Mouse (Mus musculus): ENCODE measurements at regions not wholly inside any gene's neighbourhood (a gene's known extent, or its start where the extent isn't known, plus 50 kb on each side); places are given as distances from the start of the nearest gene placed in this dataset.
"Not testable (repeated sequence)": the region's sequence is repeated elsewhere in the genome, so short reads cannot be mapped to it uniquely, and the experiment has no call there.

DNA sequence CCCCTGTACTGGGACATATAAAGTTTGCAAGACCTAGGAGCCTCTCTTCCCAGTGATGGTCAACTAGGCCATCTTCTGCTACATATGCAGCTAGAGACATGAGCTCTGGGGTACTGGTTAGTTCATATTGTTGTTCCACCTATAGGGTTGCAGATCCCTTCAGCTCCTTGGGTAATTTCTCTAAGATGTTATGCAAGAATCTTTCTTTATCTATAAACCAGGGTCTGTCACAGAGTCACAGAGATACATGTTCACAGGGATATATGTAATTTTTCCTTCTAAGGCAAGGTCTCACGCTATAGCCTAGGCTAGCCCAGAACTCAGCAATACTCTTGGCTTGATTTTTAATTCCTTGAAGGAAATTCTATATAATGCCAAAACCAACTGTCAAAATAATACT, 56.9 kb downstream of the Zfp36l1 start:
- H3K27ac ChIP-seq (replicated peaks); H3K4me3 ChIP-seq; H3K9me3 ChIP-seq; H3K27me3 ChIP-seq; ATAC-seq (replicated peaks); H3K4me1 ChIP-seq; H3K36me3 ChIP-seq; H3K9ac ChIP-seq (replicated peaks); H3K4me2 ChIP-seq (replicated peaks): not testable (repeated sequence)
- 100% methylated on average over 1 of the region's 1 CpGs for WGBS

DNA sequence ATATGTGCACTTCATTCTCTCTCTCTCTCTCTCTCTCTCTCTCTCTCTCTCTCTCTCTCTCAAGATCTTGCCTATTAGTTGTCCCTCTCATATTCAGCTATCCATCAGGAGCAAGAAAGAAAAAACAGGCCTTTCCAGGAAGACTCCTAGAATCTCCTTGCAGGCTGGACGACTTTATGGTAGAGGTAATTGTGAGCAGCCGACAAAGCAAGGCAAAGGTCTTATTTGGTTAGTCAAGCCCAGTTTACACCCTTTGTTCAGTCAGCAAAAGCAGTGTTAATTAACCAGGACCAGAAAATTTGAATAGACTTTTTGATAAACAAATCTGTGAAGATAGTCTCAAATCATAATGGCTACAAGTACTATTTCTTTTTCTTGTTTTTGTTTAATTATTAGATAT, 57.4 kb downstream of the Zfp36l1 start:
- WGBS, result 21% methylated on average over 2 of the region's 2 CpGs
- H3K4me2 ChIP-seq (replicated peaks), result no peak overlapping the region
- H3K4me3 ChIP-seq, result no peak overlapping the region
- H3K9me3 ChIP-seq, result no peaks in the 10 kb centered on the region
- H3K36me3 ChIP-seq, result no peaks in the 10 kb centered on the region
- H3K4me1 ChIP-seq, result peaks cover 4% of the 10 kb centered on the region
- H3K27ac ChIP-seq (replicated peaks), result no peak overlapping the region
- no peaks in the 10 kb centered on the region for H3K27me3 ChIP-seq
- no peak overlapping the region for H3K9ac ChIP-seq (replicated peaks)
- ATAC-seq (replicated peaks), result no peak

DNA sequence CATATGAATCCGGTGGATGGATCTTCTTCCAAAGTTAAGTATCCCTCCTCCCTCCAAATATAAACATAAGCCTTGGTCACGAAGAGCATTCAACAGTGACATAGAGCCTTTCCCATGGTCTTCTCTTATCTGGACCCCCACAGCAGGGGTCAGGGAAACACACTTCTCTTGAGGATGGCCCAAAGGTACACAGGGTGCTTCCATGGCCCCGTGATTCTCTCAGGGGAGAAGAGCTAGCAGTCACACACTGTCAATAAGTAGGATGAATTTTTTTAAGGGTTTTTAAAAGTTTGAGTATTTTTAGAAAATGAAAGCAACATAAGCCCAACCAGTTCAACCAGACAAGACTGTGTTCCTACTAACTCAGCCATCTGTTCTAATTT, 58.2 kb downstream of the Zfp36l1 start:
- Histone ChIP-seq H3K9ac (replicated peaks) (no peak overlapping the region), H3K4me1 (no peaks in the 10 kb centered on the region), H3K27ac (replicated peaks) (no peak overlapping the region), H3K36me3 (no peaks in the 10 kb centered on the region), H3K4me2 (replicated peaks) (no peak overlapping the region), H3K27me3 (no peaks in the 10 kb centered on the region), H3K9me3 (no peaks in the 10 kb centered on the region), H3K4me3 (no peak overlapping the region)
- ATAC-seq (replicated peaks), result no peak
- 95% methylated on average over 3 of the region's 3 CpGs for WGBS

DNA sequence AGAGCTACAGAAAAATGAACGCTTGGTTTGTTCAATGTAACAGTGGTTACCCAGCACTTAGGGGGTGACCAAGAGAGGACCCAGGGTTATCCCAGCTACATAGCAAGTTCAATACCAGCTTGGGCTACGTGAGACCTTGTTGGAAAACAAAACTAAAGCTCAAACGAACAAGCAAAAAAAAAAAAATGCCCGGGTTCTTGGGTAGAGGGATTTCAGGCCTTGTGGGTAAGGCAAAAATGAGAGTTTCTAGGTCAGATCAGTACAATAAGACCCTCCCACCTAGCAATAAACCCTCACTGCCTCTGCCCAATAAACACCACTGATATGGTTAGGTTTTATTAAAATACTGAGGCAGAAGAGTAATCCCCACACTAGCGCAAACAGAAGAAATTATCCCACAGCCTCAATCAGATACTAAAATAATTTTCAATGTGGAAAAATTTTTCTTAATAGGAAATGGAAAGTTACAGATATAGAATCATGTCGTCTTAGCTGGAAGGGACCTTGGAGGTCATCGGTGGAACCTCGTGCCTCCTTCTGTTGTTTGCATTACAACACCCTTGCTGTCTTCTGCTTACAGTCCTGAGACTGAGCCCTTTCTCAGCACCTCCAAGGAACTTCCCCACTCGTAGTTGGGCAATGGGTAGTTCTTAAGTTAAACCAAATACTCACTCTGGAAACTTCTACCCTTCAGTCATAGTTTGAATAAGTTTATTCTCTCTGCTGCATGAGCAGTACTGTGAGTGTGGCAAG, 58.7 kb downstream of the Zfp36l1 start:
- no peak for ATAC-seq (replicated peaks)
- Histone ChIP-seq H3K9ac (replicated peaks) (no peak overlapping the region), H3K27me3 (no peaks in the 10 kb centered on the region), H3K36me3 (no peaks in the 10 kb centered on the region), H3K27ac (replicated peaks) (no peak overlapping the region), H3K4me1 (no peaks in the 10 kb centered on the region), H3K4me3 (no peak overlapping the region), H3K4me2 (replicated peaks) (no peak overlapping the region), H3K9me3 (no peaks in the 10 kb centered on the region)
- 84% methylated on average over 9 of the region's 9 CpGs for WGBS

DNA sequence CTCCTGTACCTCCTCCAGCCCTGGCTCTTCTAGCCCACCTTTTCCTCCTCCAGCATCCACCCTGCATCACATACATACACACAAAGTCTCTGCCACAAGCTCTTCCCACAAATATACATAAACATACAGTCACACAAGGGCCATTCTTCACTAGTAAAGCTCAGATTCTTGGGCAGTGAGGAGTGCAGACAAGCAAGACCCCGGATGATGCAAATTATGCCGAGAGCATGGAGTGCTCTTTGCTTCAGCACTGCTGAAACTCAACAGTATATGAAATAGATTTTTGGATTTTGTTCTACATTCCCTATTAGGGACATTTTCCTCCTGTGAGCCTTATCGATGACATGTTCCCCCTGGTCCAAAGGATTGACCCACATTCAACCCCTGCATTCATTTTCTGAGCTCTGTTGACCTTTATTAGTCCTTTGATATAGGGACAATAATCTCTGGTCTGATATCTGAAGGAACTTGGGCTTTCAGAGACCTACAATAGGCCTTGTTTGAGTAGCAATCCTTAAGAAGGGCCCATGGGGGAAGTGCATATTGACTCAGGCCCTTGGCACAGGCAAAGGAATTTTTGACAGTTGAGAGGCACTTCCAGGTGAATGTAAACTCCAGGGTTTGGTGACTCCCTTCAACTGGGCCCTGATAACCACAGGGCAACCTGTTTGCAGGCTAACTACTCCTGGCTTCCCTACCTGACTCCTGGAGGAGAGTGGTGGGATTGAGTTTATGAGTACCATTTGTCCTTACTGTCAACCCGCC, 64.4 kb downstream of the Zfp36l1 start:
- 88% methylated on average over 4 of the region's 4 CpGs for WGBS
- no peaks in the 10 kb centered on the region for H3K4me1 ChIP-seq
- ATAC-seq (replicated peaks), result no peak

DNA sequence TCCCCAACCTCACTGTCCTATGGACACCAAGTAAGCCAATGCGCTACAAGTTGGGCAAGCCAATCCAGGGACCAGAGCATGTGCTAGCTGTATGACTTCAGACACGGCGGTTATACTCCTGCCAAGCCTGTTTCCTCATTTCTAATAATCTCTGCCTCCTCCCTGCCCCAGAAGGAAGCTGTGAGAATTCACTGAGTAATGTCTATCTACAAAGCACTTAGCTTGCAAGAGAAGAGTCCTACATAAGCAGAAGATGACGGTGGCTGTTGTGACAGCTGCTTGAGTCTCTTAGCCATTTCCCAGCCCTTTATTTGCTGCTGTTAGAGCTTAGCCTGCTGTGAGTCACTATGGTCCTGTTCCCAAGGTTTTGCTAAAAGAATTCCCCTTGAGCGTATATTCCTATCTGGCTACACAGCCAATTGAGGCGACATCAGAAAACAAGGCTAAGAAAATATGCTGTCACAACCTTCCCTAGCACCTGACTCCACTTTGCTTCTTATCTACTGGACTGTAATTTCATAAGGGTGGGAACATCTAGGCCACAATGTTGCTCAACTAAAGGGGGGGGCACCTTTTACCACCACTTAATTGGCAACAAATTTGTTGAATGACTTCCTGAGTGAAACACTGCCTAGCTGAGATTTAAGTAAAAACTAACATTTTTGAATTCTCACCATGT, 66.0 kb downstream of the Zfp36l1 start:
- H3K4me3 ChIP-seq, result no peak overlapping the region
- no peaks in the 10 kb centered on the region for H3K4me1 ChIP-seq
- no peaks in the 10 kb centered on the region for H3K36me3 ChIP-seq
- H3K9me3 ChIP-seq, result no peaks in the 10 kb centered on the region
- no peak for ATAC-seq (replicated peaks)
- H3K27me3 ChIP-seq, result no peaks in the 10 kb centered on the region
- H3K4me2 ChIP-seq (replicated peaks), result no peak overlapping the region
- H3K27ac ChIP-seq (replicated peaks), result no peak overlapping the region
- H3K9ac ChIP-seq (replicated peaks), result no peak overlapping the region
- WGBS, result 67% methylated on average over 6 of the region's 6 CpGs

More for the DNA sequence above, 64.4 kb downstream of the Zfp36l1 start:
- Histone ChIP-seq H3K4me2 (replicated peaks) (no peak overlapping the region), H3K9me3 (no peaks in the 10 kb centered on the region), H3K27ac (replicated peaks) (no peak overlapping the region), H3K27me3 (no peaks in the 10 kb centered on the region), H3K4me3 (no peak overlapping the region), H3K36me3 (no peaks in the 10 kb centered on the region), H3K9ac (replicated peaks) (no peak overlapping the region)

DNA sequence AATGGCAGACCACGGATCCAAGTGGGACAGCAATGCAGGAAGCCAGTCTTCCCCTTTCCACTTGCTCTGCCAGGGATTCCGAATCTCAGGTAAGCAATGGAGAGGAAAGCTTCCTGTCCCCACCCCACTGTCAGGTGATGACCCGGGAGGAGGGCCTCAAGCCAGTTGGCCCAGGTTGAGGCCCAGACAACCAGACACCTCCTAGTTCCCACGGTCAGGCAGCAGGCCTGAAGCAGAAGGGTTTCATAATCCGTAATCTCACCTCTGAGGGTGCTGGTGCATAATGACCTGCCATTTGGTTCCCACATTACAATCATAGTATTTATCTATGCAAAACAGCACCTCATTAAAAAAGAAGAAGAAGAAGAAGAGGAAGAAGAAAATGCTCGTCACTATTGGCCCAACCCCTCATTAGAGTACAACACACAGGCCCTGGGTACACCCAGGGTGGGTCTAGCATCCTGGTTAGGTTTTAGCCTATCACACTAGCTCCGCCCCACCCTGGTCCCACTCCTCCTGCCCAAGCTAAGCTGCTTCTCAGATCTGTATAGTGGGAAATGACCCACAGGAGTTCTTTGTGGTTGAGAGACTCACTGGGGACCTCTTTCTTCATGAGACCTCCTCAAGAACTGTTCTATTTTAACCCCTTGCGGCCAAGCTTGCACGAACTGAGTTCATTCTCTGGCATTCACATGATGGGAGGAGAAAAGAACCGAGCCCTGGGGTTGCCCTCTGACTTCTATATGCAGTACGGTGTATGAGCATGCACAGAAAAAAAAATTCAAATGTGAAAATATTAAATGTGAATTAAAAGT, 71.1 kb downstream of the Zfp36l1 start:
- no peak overlapping the region for H3K9ac ChIP-seq (replicated peaks)
- H3K4me3 ChIP-seq, result no peak overlapping the region
- no peaks in the 10 kb centered on the region for H3K36me3 ChIP-seq
- WGBS, result 80% methylated on average over 11 of the region's 11 CpGs
- H3K4me1 ChIP-seq, result no peaks in the 10 kb centered on the region
- H3K9me3 ChIP-seq, result no peaks in the 10 kb centered on the region
- no peak for ATAC-seq (replicated peaks)
- H3K27ac ChIP-seq (replicated peaks), result no peak overlapping the region
- no peaks in the 10 kb centered on the region for H3K27me3 ChIP-seq
- no peak overlapping the region for H3K4me2 ChIP-seq (replicated peaks)

DNA sequence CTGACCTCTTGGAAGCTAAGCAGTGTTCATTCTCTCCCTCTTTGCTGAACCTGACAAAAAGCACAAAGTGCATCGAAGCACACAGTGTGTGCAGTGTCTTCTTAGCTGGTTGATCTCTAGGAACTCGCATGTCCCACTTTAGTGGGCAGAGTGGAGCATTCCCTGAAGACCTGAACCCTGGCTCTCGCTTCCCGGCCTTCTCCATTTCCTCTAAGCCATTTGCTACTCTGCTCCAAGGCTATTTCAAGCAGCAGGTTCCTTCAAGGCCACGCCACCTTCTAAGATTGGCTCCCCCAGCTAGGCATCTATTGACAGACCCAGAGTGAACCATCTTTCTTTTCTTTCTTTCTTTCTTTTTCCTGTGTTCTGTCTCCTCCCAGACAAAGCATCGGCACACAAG, 71.8 kb downstream of the Zfp36l1 start:
- Histone ChIP-seq H3K4me1 (no peaks in the 10 kb centered on the region), H3K9me3 (no peaks in the 10 kb centered on the region), H3K36me3 (no peaks in the 10 kb centered on the region), H3K4me3 (no peak overlapping the region), H3K27ac (replicated peaks) (no peak overlapping the region), H3K27me3 (no peaks in the 10 kb centered on the region), H3K9ac (replicated peaks) (no peak overlapping the region), H3K4me2 (replicated peaks) (no peak overlapping the region)
- WGBS, result 86% methylated on average over 6 of the region's 6 CpGs
- ATAC-seq (replicated peaks), result no peak

DNA sequence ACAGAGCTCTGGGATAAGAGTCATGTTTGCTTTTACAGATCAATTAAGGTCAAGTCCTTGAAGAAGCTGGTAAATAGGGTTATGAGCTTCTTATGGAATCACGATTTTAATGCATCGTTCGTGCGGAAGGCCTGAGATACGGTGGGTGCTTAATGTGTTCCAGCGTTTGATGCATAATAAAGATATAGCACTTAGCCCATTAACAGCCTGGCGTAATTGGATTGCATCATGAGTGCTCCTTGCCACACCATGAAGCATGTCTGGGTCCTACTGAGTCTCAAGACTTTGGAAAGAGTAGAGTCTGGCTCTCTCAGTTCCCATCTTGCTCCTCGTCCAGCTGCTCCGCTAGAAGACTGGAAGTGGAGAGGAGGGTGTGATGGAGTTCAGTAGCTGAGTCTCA, 72.6 kb downstream of the Zfp36l1 start:
- Histone ChIP-seq H3K4me1 (no peaks in the 10 kb centered on the region), H3K27ac (replicated peaks) (no peak overlapping the region), H3K4me3 (no peak overlapping the region), H3K27me3 (no peaks in the 10 kb centered on the region), H3K4me2 (replicated peaks) (no peak overlapping the region), H3K9ac (replicated peaks) (no peak overlapping the region), H3K9me3 (no peaks in the 10 kb centered on the region), H3K36me3 (no peaks in the 10 kb centered on the region)
- 91% methylated on average over 9 of the region's 9 CpGs for WGBS
- no peak for ATAC-seq (replicated peaks)

DNA sequence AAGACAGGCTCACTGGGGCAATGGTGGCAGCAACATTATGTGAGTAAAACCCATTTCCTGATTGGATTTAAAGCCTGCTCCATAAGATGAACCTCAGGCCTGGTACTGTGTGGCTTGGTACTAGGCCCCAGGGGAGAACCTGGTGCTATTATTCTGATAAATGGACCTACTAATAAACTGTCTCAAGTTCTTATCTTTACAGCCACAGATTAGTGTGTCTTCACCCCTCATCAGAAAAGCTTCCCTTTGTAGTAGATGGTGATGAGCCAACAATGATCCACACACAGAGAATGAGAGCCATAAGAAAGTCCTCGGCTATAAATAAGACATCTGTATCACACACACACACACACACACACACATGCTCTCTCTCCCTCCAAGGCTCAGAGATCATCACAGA, 73.7 kb downstream of the Zfp36l1 start:
- Histone ChIP-seq H3K4me3 (no peak overlapping the region), H3K4me1 (no peaks in the 10 kb centered on the region), H3K27me3 (no peaks in the 10 kb centered on the region), H3K9ac (replicated peaks) (no peak overlapping the region), H3K9me3 (no peaks in the 10 kb centered on the region), H3K36me3 (no peaks in the 10 kb centered on the region), H3K27ac (replicated peaks) (no peak overlapping the region), H3K4me2 (replicated peaks) (no peak overlapping the region)
- ATAC-seq (replicated peaks), result no peak
- 75% methylated on average over 1 of the region's 1 CpGs for WGBS

DNA sequence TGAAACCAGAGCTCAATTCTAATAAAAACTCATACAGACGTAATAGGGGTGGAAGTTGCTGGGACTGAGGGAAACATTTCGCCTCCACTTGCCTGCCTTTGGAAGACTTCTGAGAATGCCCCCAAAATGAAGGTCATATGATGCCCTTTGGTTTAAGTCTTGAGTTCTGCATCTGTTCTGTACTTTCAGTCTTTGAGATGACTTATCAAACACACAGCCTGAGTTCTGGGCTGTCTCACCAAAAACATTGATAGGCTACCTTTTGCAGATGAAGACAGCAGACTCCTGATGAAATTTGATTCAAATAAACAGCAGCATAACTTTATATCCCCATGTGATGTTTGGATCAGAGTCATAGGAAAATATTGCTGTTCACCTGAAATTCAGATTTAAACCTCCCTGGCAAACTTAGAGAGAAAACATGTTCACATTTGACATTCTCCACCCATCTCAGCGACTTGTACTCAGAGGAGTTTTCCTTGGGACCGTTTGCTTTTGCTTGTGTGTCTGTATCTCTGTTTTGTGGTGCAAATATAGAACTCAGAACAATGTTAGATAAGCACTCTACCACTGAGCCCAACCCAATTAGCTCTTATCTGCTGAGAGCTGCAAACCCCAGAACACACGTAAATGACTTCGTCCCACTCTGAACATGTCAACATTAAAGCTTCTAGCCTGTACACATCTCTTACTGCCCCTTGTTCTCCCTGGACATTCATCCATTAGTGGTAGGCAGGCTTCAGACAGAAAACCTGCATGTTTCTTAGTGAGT, 77.1 kb downstream of the Zfp36l1 start:
- Histone ChIP-seq H3K9ac (replicated peaks) (no peak overlapping the region), H3K27ac (replicated peaks) (no peak overlapping the region), H3K4me1 (no peaks in the 10 kb centered on the region), H3K36me3 (no peaks in the 10 kb centered on the region), H3K27me3 (no peaks in the 10 kb centered on the region), H3K4me3 (no peak overlapping the region), H3K9me3 (no peaks in the 10 kb centered on the region), H3K4me2 (replicated peaks) (no peak overlapping the region)
- WGBS, result 90% methylated on average over 6 of the region's 6 CpGs
- no peak for ATAC-seq (replicated peaks)

Data from forebrain, embryonic 15.5 days (tissue).